Mouse (Mus musculus) lung, postnatal 0 days (tissue): ENCODE measurements at regions not wholly inside any gene's neighbourhood (a gene's known extent, or its start where the extent isn't known, plus 50 kb on each side); places are given as distances from the start of the nearest gene placed in this dataset.
"Not testable (repeated sequence)": the region's sequence is repeated elsewhere in the genome, so short reads cannot be mapped to it uniquely, and the experiment has no call there.

Experiments
- ATAC-seq: fragments of 200-750 bp; cut with Nextera tagmentation; 2 replicates; pipeline ENCODE4 v1.8.0; 2017; ENCODE audit warnings: moderate library complexity
- DNase-seq: peaks from one replicate; pipeline ENCODE4 v3.0.0-alpha.2; 2016; ENCODE audit warnings: low spot score
- H3K27ac ChIP-seq: fragments of 300-500 bp; sonication (generic); 2 replicates; pipeline ENCODE4 v1.5.1; 2014; ENCODE audit warnings: antibody characterized with exemption, mild to moderate bottlenecking, low read length, mixed read lengths
- H3K27me3 ChIP-seq: fragments of 300-500 bp; sonication (generic); replicated peaks from 2 replicates; pipeline ENCODE4 v1.6.1; 2014; ENCODE audit warnings: low read length, mixed read lengths; ENCODE audit not compliant: insufficient read depth
- H3K36me3 ChIP-seq: fragments of 300-500 bp; sonication (generic); 2 replicates; pipeline ENCODE4 v1.6.1; 2014; ENCODE audit warnings: low read length, mixed read lengths; ENCODE audit not compliant: insufficient read depth
- H3K4me1 ChIP-seq: fragments of 300-500 bp; sonication (generic); 2 replicates; pipeline ENCODE4 v1.6.1; 2014; ENCODE audit warnings: antibody characterized with exemption, low read depth, low read length, mixed read lengths; ENCODE audit not compliant: insufficient read depth
- H3K4me2 ChIP-seq: fragments of 300-500 bp; sonication (generic); replicated peaks from 2 replicates; pipeline ENCODE4 v1.6.1; 2014; ENCODE audit warnings: low read depth, mild to moderate bottlenecking, low read length, moderate library complexity, mixed read lengths
- H3K4me3 ChIP-seq: fragments of 300-500 bp; sonication (generic); 2 replicates; pipeline ENCODE4 v1.5.1; 2014; ENCODE audit warnings: low read depth, low read length
- H3K9ac ChIP-seq: fragments of 300-500 bp; sonication (generic); replicated peaks from 2 replicates; pipeline ENCODE4 v1.6.1; 2014; ENCODE audit warnings: low read depth, mild to moderate bottlenecking
- H3K9me3 ChIP-seq: fragments of 300-500 bp; sonication (generic); 2 replicates; pipeline ENCODE4 v1.6.1; 2016; ENCODE audit warnings: low read length, mixed read lengths
- CTCF ChIP-seq: IDR thresholded peaks from 2 replicates; pipeline ENCODE4 v1.5.1; 2016; ENCODE audit warnings: antibody characterized with exemption, mild to moderate bottlenecking
- EP300 ChIP-seq: IDR thresholded peaks from 2 replicates; pipeline ENCODE4 v1.6.1; 2016; ENCODE audit warnings: antibody characterized with exemption, mild to moderate bottlenecking, control low read depth
- WGBS: fragments of 180-500 bp; shearing (Covaris S2); extraction: QIAGEN DNeasy Blood & Tissue Kit; methylation state at CpG from one replicate; pipeline ENCODE4 v1.1.7; 2014; 5-methylcytosine and 5-hydroxymethylcytosine counted together

GRCm38 (mm10) chr5:133889841-133890240, 209.7 kb upstream of the Castor2 start:
- ATAC-seq (no peak), DNase-seq (peak; percentile 14)
- H3K4me2 ChIP-seq: no peak overlapping the region
- H3K4me1 ChIP-seq: no peaks in the 10 kb centered on the region
- 75% methylated on average over 8 of the region's 8 CpGs for WGBS
- no peak overlapping the region for H3K9ac ChIP-seq
- no peak overlapping the region for H3K4me3 ChIP-seq
- TF ChIP-seq CTCF (no peak), EP300 (no peak)
- no peaks in the 10 kb centered on the region for H3K9me3 ChIP-seq
- H3K27me3 ChIP-seq: no peaks in the 10 kb centered on the region
- no peak overlapping the region for H3K27ac ChIP-seq
- H3K36me3 ChIP-seq: no peaks in the 10 kb centered on the region

GRCm38 (mm10) chr5:133885507-133885906, 214.0 kb upstream of the Castor2 start:
- no peaks in the 10 kb centered on the region for H3K27me3 ChIP-seq
- no peaks in the 10 kb centered on the region for H3K4me1 ChIP-seq
- TF ChIP-seq CTCF (no peak), EP300 (no peak)
- 86% methylated on average over 5 of the region's 5 CpGs for WGBS
- no peaks in the 10 kb centered on the region for H3K9me3 ChIP-seq
- no peak overlapping the region for H3K4me2 ChIP-seq
- DNase-seq (no peak), ATAC-seq (no peak)
- no peaks in the 10 kb centered on the region for H3K36me3 ChIP-seq
- H3K4me3 ChIP-seq: no peak overlapping the region
- no peak overlapping the region for H3K9ac ChIP-seq
- no peak overlapping the region for H3K27ac ChIP-seq

- WGBS: 8% methylated on average over 6 of the region's 6 CpGs
- Histone ChIP-seq H3K36me3 (no peaks in the 10 kb centered on the region), H3K4me3 (no peak overlapping the region), H3K4me1 (no peaks in the 10 kb centered on the region), H3K27ac (no peak overlapping the region), H3K9ac (no peak overlapping the region), H3K9me3 (no peaks in the 10 kb centered on the region), H3K27me3 (no peaks in the 10 kb centered on the region), H3K4me2 (no peak overlapping the region)
- DNase-seq (peak; percentile 75), ATAC-seq (peak; percentile 90)
- TF ChIP-seq EP300 (no peak), CTCF (no peak)
Observed at GRCm38 (mm10) chr5:133885016-133885415, 214.5 kb upstream of the Castor2 start.

GRCm38 (mm10) chr5:133884593-133884992, 214.9 kb upstream of the Castor2 start:
- Histone ChIP-seq H3K4me2 (no peak overlapping the region), H3K9me3 (no peaks in the 10 kb centered on the region), H3K27ac (no peak overlapping the region), H3K4me1 (no peaks in the 10 kb centered on the region), H3K9ac (no peak overlapping the region), H3K36me3 (no peaks in the 10 kb centered on the region), H3K27me3 (no peaks in the 10 kb centered on the region), H3K4me3 (no peak overlapping the region)
- no peak for DNase-seq
- 43% methylated on average over 2 of the region's 2 CpGs for WGBS
- ATAC-seq: no peak
- TF ChIP-seq CTCF: no peak
- TF ChIP-seq EP300: no peak

- Histone ChIP-seq H3K27ac (no peak overlapping the region), H3K9me3 (no peaks in the 10 kb centered on the region), H3K27me3 (no peaks in the 10 kb centered on the region), H3K36me3 (no peaks in the 10 kb centered on the region), H3K4me1 (no peaks in the 10 kb centered on the region), H3K9ac (no peak overlapping the region), H3K4me2 (no peak overlapping the region), H3K4me3 (no peak overlapping the region)
- no peak for TF ChIP-seq EP300
- DNase-seq (no peak), ATAC-seq (no peak)
- WGBS: 67% methylated on average over 10 of the region's 10 CpGs
Observed at GRCm38 (mm10) chr5:133844483-133844882, 255.0 kb upstream of the Castor2 start.

GRCm38 (mm10) chr5:133842059-133842706, 257.3 kb upstream of the Castor2 start:
- H3K9me3 ChIP-seq, H3K36me3 ChIP-seq, H3K4me3 ChIP-seq, DNase-seq, ATAC-seq, H3K27ac ChIP-seq, H3K4me2 ChIP-seq, H3K4me1 ChIP-seq, H3K27me3 ChIP-seq, H3K9ac ChIP-seq: not testable (repeated sequence)
- WGBS: 52% methylated on average over 16 of the region's 42 CpGs

GRCm38 (mm10) chr5:133838286-133838685, 261.2 kb upstream of the Castor2 start:
- H3K4me3 ChIP-seq: no peak overlapping the region
- ATAC-seq (no peak), DNase-seq (no peak)
- no peaks in the 10 kb centered on the region for H3K4me1 ChIP-seq
- H3K27ac ChIP-seq: no peak overlapping the region
- 79% methylated on average over 5 of the region's 5 CpGs for WGBS
- TF ChIP-seq CTCF: no peak
- no peak for TF ChIP-seq EP300
- no peaks in the 10 kb centered on the region for H3K9me3 ChIP-seq
- H3K9ac ChIP-seq: no peak overlapping the region
- H3K27me3 ChIP-seq: no peaks in the 10 kb centered on the region
- no peak overlapping the region for H3K4me2 ChIP-seq
- H3K36me3 ChIP-seq: no peaks in the 10 kb centered on the region
